Mouse (Mus musculus) 3T3-L1 (cell line): ENCODE results near the gene P4ha1.
"Not testable (repeated sequence)": the region's sequence is repeated elsewhere in the genome, so short reads cannot be mapped to it uniquely, and the experiment has no call there.

Experiments
- DNase-seq: peaks from one replicate; pipeline ENCODE4 v3.0.0-alpha.2; 2015; ENCODE audit warnings: low read depth, low spot score

P4ha1 gene

DNA sequence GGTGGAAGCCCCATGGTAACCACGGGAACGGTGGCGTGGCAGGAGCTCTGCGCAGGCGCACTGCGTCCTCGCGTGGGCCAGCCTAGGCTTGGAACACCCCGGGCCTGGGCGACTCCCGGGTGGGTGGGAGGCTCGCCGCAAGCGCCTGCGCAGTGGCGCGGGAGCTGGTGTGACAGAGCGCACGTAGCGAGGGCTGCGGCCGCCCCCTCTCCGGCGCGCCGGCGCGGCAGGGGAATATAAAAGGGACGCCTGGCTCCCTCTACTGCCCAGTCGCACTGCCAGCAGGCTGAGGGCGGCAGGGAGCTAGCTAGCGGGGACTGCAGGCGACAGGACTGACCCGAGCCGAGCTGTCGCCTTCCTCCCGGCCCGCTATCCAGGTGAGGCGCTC is at the start of gene P4ha1:
P4ha1 (plus strand) TSS at position 197 of the 388 bp plus-strand sequence.
- peak; percentile 93 for DNase-seq

- DNase-seq, result no peak
Measured at GRCm38 (mm10) chr10:59275745-59276144, 47.4 kb upstream of the P4ha1 start.

DNA sequence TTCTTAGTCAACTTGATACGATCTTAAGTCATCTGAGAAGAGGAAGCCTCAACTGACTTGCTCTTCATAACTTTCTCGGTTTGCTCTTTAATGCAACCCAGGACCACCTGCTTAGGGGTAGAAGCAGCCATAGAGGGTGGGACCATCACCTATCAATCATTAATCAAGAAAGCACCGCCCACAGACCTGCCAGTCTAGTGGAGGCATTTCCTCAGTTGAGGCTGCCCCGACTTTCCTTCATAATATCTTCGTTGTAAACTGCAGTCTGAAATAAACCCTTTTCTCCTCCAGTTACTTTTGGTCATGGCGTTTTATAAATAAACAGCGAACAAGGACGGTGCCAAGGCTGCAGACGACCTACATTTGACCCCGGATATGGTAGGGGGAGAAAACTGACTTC is 46.0 kb upstream of the P4ha1 start:
- DNase-seq, result no peak

GRCm38 (mm10) chr10:59277729-59278475 is 45.2 kb upstream of the P4ha1 start:
- DNase-seq, result no peak

- no peak for DNase-seq
Measured at GRCm38 (mm10) chr10:59283164-59283563, 39.9 kb upstream of the P4ha1 start.

GRCm38 (mm10) chr10:59283749-59284148 is 39.3 kb upstream of the P4ha1 start:
- no peak for DNase-seq

DNA sequence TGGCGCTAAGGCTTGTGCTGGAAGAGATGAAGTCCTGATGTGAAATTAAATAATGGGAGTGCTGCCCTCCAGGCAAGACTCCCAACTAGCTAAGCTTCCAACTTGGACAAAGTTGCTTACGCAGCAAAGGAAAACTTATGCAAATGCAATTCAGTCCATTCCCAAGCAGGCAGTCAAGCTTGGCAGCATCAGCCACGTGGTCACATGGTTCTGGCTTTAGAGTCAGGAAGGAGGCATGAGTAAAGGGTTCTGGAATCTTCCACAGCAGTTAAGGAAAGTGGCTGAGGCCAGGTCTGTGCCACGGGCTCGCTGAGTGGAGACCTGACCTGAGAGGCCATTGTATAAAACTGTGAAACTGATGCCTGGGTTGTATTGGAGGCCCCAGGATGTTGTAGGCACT is 37.6 kb upstream of the P4ha1 start:
- peak; percentile 83 for DNase-seq

DNA sequence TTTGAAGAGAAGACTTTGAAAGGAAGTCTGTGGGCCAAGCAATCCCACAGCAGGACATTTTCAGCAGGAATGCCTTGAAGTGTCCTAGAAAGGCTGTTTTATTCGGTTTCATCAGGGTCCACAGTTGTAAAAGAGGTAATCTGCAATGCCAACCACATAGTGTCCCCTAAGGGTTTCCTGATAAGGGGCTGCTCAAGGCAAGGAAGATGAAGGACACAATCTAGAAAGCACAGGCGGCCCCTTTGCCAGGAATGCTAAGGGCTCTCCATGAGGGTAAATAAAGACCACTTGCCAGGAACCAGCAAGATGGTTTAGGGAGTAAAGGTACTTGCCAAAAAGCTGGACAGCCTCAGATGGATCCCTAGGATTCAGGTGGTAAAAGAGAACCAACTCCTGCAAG is 35.8 kb upstream of the P4ha1 start:
- no peak for DNase-seq

DNA sequence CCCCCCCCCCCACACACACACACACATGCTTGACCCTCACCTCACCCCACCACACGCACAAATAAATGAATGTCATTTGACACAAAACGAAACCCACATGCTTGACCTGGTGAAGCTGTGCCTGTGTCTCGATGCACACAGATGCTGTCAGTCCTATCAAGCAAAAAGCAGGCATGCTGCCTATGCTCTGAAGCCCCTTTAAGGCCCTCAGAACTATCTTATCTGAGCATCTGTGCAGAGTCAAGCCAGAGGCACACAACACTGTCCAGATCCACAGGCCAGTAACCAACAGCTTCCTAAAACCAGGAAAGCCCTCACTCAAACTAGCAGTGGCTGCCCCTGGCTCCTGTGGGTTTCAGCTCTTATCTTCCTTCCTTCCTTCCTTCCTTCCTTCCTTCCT is 35.4 kb upstream of the P4ha1 start:
- no peak for DNase-seq

- DNase-seq, result no peak
Measured at GRCm38 (mm10) chr10:59289062-59289461, 34.0 kb upstream of the P4ha1 start.

DNA sequence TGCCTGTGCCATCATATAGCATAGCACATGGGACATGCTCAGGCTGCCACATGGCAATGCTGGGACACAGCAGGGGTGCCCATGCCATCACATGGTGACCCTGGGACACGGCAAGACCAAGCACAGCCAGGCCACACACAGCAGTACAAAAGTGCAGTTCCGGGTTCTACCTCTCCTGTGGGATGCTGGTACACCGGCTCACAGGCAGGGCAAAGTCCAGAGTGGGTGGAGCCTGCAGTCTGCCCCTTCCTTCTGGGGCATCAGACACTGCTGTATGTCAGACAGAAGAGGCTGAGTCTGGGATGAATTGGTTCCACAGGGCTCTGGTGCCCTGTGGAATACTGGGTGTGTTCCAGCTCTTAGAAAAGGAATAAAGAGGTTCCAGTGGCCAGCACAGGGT is 31.6 kb upstream of the P4ha1 start:
- no peak for DNase-seq

- no peak for DNase-seq
Measured at GRCm38 (mm10) chr10:59292079-59292478, 31.0 kb upstream of the P4ha1 start.

DNA sequence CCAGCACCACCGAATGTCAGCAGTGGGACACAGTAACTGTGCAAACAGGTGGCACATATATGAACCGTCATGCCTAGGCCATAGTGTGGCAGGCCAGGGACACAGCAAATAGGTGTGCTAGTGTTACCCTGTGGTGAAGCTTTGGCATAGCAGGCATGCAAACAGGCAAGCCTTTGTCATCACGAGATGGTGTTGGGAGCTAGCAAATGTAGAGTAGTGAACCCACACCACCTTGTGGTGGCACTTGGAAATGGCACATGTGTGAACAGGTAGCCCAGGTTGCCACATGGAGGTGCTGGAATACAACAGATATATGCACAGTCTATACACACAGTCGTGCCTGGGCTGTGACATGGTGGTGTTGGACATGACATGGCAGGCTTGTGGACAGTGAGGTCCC is 30.5 kb upstream of the P4ha1 start:
- DNase-seq, result peak; percentile 95

DNA sequence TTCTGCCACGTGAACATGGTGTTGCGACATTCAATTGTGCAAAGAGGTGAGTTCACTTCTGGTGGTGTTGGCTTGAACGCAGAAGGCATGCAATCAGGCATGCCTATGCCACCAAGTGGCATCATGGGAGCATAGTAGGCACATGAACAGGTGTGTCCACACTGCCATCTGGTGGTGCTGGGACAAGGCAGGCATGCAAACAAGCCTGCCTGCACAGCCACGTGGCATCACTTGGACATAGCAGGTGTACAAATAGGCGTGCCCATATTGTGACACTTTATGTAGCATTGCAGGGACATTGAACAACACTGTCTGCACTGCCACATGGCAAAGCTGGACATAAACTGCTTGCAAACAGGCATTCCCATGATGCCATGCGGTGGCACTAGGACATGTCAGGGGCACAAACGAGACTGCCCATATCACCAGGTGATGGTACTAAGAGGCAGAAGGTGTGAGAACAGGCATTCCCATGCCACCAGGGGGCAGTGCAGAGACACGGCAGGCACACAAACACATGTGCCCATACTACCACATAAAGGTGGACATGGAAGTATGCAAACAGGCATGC is 27.8 kb upstream of the P4ha1 start:
- peak; percentile 66 for DNase-seq

DNA sequence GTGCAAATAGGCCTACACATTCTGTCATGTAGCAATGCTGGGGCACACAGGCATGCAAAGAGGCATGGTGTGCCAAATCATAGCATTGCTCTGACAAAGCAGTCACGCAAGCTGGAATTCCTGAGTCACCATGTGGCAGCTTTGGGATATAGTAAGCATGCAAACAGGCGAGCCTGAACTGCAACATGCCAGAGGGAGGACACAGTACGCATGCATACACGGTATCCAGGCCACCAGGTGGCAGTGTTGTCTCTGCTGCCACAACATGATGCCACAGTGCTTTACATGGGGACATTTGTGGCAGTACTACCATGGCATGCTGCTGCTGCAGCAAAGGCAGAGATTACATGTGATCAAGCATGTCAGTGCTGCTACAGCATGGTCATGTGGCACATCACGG is 26.8 kb upstream of the P4ha1 start:
- DNase-seq, result peak; percentile 93

DNA sequence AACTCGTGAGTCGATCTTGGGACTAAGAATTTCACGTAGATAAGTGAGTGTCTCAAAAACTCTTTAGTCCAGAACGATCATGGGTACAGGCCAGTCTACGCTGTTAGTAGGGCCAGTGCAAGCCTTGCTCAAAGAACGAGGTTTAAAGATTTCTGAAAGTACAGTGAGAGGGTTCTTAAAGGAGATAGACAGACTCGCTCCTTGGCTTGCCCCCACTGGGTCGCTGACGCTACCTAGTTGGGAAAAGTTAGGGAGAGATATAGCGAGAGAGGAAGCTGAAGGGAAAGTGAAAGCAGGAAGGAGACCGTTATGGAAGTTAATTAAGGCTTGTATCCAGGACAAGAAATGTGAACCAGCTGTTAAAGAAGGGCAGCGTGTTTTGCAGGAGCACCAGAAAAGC is 20.4 kb upstream of the P4ha1 start:
- not testable (repeated sequence) for DNase-seq

- DNase-seq, result peak; percentile 70
Measured at GRCm38 (mm10) chr10:59308993-59309715, 13.9 kb upstream of the P4ha1 start.

DNA sequence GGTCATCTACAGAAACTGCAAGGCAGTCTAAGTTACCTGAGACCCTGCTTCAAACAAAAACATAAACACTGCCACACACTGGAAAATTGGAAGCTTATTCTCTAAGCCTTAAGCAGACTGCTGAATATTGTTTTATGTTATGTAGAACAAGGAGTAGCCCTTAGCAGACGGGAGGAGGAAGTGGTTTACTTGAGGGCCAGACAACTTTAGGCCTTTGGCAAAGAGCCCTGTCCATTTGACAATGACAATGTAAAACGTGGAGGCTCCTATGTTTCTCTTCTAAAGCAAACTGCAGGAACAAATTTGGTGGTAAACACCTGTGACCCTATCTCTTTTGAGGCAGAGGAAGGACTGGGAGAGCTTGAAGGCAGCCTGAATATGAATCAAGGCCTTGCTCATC is 13.0 kb upstream of the P4ha1 start:
- DNase-seq, result peak; percentile 45

DNA sequence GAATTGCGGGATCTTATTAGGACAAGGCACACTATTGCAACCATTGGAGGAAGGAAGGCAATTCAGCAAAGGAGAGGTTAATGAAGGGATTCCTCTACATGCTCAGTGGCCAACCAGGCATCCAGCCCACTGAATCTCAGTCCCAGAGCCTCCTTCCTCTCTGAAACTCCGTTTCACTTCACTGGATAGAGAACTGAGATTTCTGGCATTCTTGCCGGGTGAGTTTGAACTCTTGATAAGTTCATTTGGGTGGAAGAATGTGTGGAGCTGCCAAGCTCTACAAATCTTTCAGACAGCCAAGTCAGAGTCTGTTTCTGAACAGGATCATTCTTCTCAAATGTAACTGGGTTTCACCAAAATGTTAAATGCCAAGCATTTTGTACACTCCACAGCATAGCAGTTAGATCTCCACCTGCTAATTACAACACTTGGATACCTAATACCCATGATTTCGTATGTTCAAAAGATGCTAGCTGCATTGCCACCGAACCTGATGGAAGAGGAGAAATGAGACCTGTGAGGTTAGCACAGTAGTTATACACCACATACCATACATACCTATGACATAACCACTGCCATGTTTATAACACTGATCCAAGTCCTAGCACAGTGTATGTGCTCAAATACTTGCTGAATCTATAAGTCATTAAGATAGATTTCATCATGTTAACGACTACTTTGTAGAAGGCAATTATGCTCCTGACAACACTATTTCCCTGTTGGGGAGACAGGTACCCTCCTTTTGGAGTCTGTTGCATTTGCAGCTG is 12.2 kb upstream of the P4ha1 start:
- DNase-seq, result peak; percentile 88

DNA sequence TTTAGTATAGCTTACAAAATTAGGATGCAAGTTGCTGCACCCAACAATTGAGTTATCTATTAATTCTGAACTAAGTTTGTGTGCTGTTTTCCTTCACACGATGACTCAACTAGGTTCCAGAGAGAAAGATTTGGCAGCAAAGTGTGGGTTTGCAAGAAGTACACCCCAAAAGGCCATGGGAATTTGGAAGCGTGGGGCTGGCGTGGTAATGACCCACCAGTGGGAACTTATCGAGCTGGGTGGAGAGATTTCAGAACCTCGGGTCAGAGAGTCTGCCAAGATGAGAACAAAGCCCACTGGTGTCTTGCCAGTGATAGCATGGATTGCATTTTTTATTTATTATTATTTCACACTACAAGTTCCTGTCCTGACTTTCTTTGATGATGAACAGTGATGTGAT is 11.2 kb upstream of the P4ha1 start:
- DNase-seq, result no peak

DNA sequence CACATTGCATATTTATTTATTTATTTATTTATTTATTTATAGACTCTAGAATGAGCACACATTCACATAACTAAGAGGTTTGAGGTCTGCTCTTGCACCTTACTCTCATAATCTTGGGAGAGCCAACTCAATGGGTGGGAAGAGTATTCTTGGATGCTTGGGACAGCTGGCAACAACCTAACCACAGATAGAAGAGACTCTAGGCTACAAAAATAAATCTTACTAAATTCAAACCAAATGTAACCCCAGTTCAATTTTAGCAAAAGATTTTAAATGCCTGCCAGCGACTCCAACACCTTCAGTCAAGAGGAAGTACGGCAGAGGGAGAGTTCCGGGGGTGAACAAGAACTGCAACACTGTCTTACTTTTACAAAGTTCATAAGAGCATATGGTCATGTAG is 2.0 kb upstream of the P4ha1 start:
- DNase-seq, result no peak

- DNase-seq, result no peak
Measured at GRCm38 (mm10) chr10:59322271-59322670, 825 bp upstream of the P4ha1 start.
